8 mouse cellular contexts compared by ENCODE assay signal in genomic region chr11:107213745-107214144, GRCm38 (mm10). TPM values are rescaled to one million over a fixed set of nuclear protein-coding genes. Genes with fewer than 3 reads are reported as not detected.
DNase-seq lines count a peak whose midpoint lies in the region; ATAC-seq lines count a peak whose summit lies in the region.

No protein-coding gene starts in this region.

- intact Hi-C loops in left cerebral cortex, postnatal 14 days (cut with DNase I): loop anchor here (2.0 kb wide), 1 partner anchor 255 kb away; no protein-coding TSS in a partner anchor
- intact Hi-C loops in left cerebral cortex, postnatal 4 days (cut with DNase I): loop anchor here (2.0 kb wide), 1 partner anchor 255 kb away; no protein-coding TSS in a partner anchor
- intact Hi-C loops in gastrocnemius, postnatal 14 days (cut with DNase I; ENCODE audit: low total_unique reads): loop anchor here (5.0 kb wide), 1 partner anchor 259 kb away; the partner anchor contains the start of gene Pitpnc1

- no peak for ATAC-seq in cerebellum, adult (ENCODE audit: insufficient number of reproducible peaks, low FRiP score, low TSS enrichment)

- peak; percentile 15 for DNase-seq in cerebellum, adult 8-10 months
- peak; percentile 40 to 43 for DNase-seq in left cerebral cortex, postnatal 14 days (ENCODE audit: low spot score in 2 of 2)
- no peak for DNase-seq in left cerebral cortex, postnatal 4 days
- DNase-seq in brain, embryonic 18.5 days (ENCODE audit: low read depth, low spot score): peak; percentile 56
- peak; percentile 58 for DNase-seq in lung, postnatal 36 days
- DNase-seq in urinary bladder, adult 18-20 months (ENCODE audit: low spot score in 2 of 2): no peak
- DNase-seq in gastrocnemius, postnatal 14 days: no peak

RNA-seq across cellular contexts. Expression of gene Nol11, which starts 24.6 kb away (rescaled TPM):
- total RNA-seq in left cerebral cortex, postnatal 14 days (2021): 10 to 100 TPM; 24.8 to 25.6 TPM
- 10 to 100 TPM; 33.0 to 35.2 TPM for total RNA-seq in left cerebral cortex, postnatal 4 days (2021)
- total RNA-seq in gastrocnemius, postnatal 14 days (2021): 10 to 100 TPM; 11.1 to 12.3 TPM

Comparison
In these comparisons a context has a peak if more than half of its experiments do, and no peak if none do; other contexts are left out.
1. DNase-seq: peak in cerebellum, adult 8-10 months (single experiment), left cerebral cortex, postnatal 14 days (2 of 2), brain, embryonic 18.5 days (single experiment) and lung, postnatal 36 days (single experiment); none in left cerebral cortex, postnatal 4 days (single experiment), urinary bladder, adult 18-20 months (0 of 2) and gastrocnemius, postnatal 14 days (single experiment).